Mouse (Mus musculus) embryo, embryonic 10.5 days (tissue): Measurements from ENCODE around the gene C1qtnf1.
"Not testable (repeated sequence)": the region's sequence is repeated elsewhere in the genome, so short reads cannot be mapped to it uniquely, and the experiment has no call there.

Experiments used
- DNase-seq: peaks from one replicate; pipeline ENCODE4 v3.0.0-alpha.2; 2015; ENCODE audit warnings: low spot score

Gene C1qtnf1

GRCm38 (mm10) chr11:118427986-118428385 lies at the start of gene C1qtnf1:
C1qtnf1 (plus strand) TSS chr11:118428203.
- peak; percentile 54 for DNase-seq

- no peak for DNase-seq
Observed at GRCm38 (mm10) chr11:118378656-118379055, 49.3 kb upstream of the C1qtnf1 start.

GRCm38 (mm10) chr11:118379251-118380009 lies 48.6 kb upstream of the C1qtnf1 start:
- peak; percentile 89 for DNase-seq

- not testable (repeated sequence) for DNase-seq
Observed at GRCm38 (mm10) chr11:118387816-118388215, 40.2 kb upstream of the C1qtnf1 start.

- DNase-seq, result no peak
Observed at GRCm38 (mm10) chr11:118393991-118394390, 34.0 kb upstream of the C1qtnf1 start.

GRCm38 (mm10) chr11:118394538-118394937 lies 33.5 kb upstream of the C1qtnf1 start:
- no peak for DNase-seq

- DNase-seq, result no peak
Observed at GRCm38 (mm10) chr11:118397806-118398530, 30.0 kb upstream of the C1qtnf1 start.

GRCm38 (mm10) chr11:118399891-118400565 lies 28.0 kb upstream of the C1qtnf1 start:
- DNase-seq, result no peak

GRCm38 (mm10) chr11:118400566-118400936 lies 27.5 kb upstream of the C1qtnf1 start:
- no peak for DNase-seq

GRCm38 (mm10) chr11:118401195-118401594 lies 26.8 kb upstream of the C1qtnf1 start:
- DNase-seq, result no peak

GRCm38 (mm10) chr11:118401760-118402280 lies 26.2 kb upstream of the C1qtnf1 start, which contains the start of gene Lgals3bp:
Lgals3bp (minus strand) TSS chr11:118402092.
- peak; percentile 32 for DNase-seq

- no peak for DNase-seq
Observed at GRCm38 (mm10) chr11:118403183-118403582, 24.8 kb upstream of the C1qtnf1 start.

- no peak for DNase-seq
Observed at GRCm38 (mm10) chr11:118403951-118404899, 23.8 kb upstream of the C1qtnf1 start.

GRCm38 (mm10) chr11:118405311-118405710 lies 22.7 kb upstream of the C1qtnf1 start:
- DNase-seq, result no peak

- no peak for DNase-seq
Observed at GRCm38 (mm10) chr11:118406521-118406920, 21.5 kb upstream of the C1qtnf1 start.

- DNase-seq, result no peak
Observed at GRCm38 (mm10) chr11:118407318-118407910, 20.6 kb upstream of the C1qtnf1 start.

GRCm38 (mm10) chr11:118408051-118408740 lies 19.8 kb upstream of the C1qtnf1 start:
- DNase-seq, result no peak

- DNase-seq, result no peak
Observed at GRCm38 (mm10) chr11:118409106-118410072, 18.6 kb upstream of the C1qtnf1 start.

GRCm38 (mm10) chr11:118410073-118410444 lies 17.9 kb upstream of the C1qtnf1 start:
- DNase-seq, result no peak
